Mouse (Mus musculus) megakaryocyte, embryonic 14.5 days (primary cell): ENCODE data around the gene Naa25.

Experiments
- FLI1 ChIP-seq: IDR thresholded peaks from 2 replicates; pipeline ENCODE4 v1.6.1; 2012; ENCODE audit warnings: low read length, inconsistent platforms, mixed read lengths
- GATA1 ChIP-seq: IDR thresholded peaks from 3 replicates; pipeline ENCODE4 v1.6.1; 2012; ENCODE audit warnings: mixed read lengths, low read length, inconsistent platforms, borderline replicate concordance

DNA sequence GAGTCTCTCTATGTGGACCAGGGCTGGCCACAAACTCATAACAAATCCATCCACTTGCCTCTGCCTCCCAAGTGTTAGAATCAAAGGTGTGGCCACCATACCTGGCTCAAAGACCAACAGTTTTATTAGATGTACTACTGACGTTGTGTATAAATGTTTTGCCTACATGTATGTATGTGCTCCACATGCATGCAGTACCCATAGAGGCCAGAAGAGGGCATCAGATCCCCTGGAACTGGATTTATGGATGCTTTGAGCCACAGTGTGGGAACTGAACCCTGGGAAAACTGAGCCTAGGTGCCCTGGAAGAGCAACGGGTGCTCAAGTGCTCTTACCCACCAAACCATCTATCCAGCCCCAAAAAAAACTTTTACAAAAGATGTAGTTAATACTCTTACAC lies 17.0 kb upstream of the Naa25 start:
- TF ChIP-seq FLI1 (no peak), GATA1 (no peak)
